17 mouse cellular contexts compared by ENCODE assay signal in the genomic region with DNA sequence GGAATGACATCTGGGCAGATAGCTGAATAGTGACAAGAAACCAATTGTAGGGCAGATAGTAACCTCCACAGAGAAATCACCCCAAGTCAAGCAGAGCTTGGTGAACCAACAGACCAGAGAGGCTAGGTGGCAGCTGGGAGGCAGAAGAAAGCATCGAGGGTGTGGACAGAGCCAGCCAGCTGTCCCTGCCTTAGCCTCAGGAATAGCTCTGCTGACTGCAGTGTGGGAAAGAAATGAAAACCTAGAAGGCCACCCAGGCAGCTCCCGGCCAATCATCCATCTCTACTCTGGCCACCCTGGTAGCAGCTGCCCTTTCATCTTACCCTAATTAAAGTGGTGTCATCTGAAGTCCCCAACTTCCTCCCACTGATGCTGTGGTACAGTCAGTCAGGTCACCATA.
"Had no signal": no experiment of that assay in that cellular context is flagged by ENCODE, and none has a peak within 500 bp of the region (broad histone marks: within the 10 kb centered on the region; RNA-seq: fewer than 3 reads in every experiment).

No protein-coding gene starts in this region.

- H3K4me2 ChIP-seq: liver, embryonic 12.5 days; liver, embryonic 15.5 days; lung, embryonic 15.5 days; midbrain, embryonic 11.5 days; neural tube, embryonic 12.5 days; neural tube, embryonic 15.5 days had no signal

- H3K27me3 ChIP-seq: liver, embryonic 12.5 days; liver, embryonic 15.5 days; lung, embryonic 15.5 days; neural tube, embryonic 12.5 days; neural tube, embryonic 15.5 days had no signal

- H3K4me1 ChIP-seq: liver, embryonic 12.5 days; lung, embryonic 15.5 days; neural tube, embryonic 12.5 days; neural tube, embryonic 15.5 days had no signal

- DNase-seq: kidney, postnatal 10 days; kidney, postnatal 4 days; left cerebral cortex, postnatal 4 days; liver; lung, adult 18-20 months; lung, postnatal 10 days; lung, postnatal 4 days; midbrain, embryonic 14.5 days; thymus, adult 18-20 months; thymus, postnatal 36 days had no signal

- ATAC-seq: intestine, postnatal 0 days; liver, embryonic 12.5 days had no signal

- H3K36me3 ChIP-seq: liver, embryonic 12.5 days; liver, embryonic 15.5 days; lung, embryonic 15.5 days; neural tube, embryonic 12.5 days; neural tube, embryonic 15.5 days had no signal

- H3K9ac ChIP-seq: liver, embryonic 12.5 days; liver, embryonic 15.5 days; lung, embryonic 15.5 days; neural tube, embryonic 12.5 days; neural tube, embryonic 15.5 days had no signal

- H3K27ac ChIP-seq: liver, embryonic 12.5 days; liver, embryonic 15.5 days; lung, embryonic 15.5 days; neural tube, embryonic 12.5 days; neural tube, embryonic 15.5 days had no signal

- H3K9me3 ChIP-seq: liver, embryonic 12.5 days; liver, embryonic 15.5 days; lung, embryonic 15.5 days; neural tube, embryonic 12.5 days; neural tube, embryonic 15.5 days had no signal

- H3K4me3 ChIP-seq: liver, embryonic 12.5 days; liver, embryonic 15.5 days; lung, embryonic 15.5 days; neural tube, embryonic 12.5 days; neural tube, embryonic 15.5 days had no signal
